Mouse (Mus musculus): Measurements from ENCODE around the gene Pwwp2b. TPM values are rescaled to one million over a fixed set of nuclear protein-coding genes. Genes with fewer than 3 reads are reported as not detected.

Pwwp2b gene
- polyA plus RNA-seq, 1 experiment from 2014 or later: 7.0 TPM

DNA sequence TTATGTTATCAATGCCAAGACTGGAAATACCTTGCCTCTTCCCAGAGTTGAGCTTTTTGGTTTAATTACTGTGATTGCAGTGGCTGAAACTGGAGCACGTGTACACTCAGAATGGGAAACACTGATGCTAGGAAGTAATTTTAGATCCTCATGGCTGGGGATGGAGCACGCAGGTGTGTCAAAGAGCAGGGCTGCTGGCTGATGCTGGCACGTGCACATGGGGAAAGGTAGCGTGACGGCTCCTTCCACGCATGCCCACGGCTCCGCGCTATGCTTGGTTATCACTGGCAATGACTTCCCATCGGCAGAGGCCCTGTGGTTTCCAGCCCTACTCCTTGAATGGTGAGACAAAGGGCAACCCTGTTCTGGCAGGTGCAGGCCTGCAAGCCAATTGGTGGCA lies 27.9 kb downstream of the Pwwp2b start:
- Histone ChIP-seq H3K36me3 (ENCODE audit: control insufficient read depth, insufficient read depth) (no peaks in the 10 kb centered on the region), H3K9ac (ENCODE audit: low read length) (no peak overlapping the region), H3K4me1 (ENCODE audit: control insufficient read depth, insufficient read depth, low read length) (peaks cover 37% of the 10 kb centered on the region), H3K9me3 (replicated peaks; ENCODE audit: control insufficient read depth, low read length) (no peaks in the 10 kb centered on the region), H3K4me3 (ENCODE audit: low read length) (no peak overlapping the region), H3K27ac (ENCODE audit: low read length) (no peak overlapping the region), H3K4me2 (ENCODE audit: low read depth, low read length) (no peak overlapping the region), H3K27me3 (ENCODE audit: control insufficient read depth, insufficient read depth, low read length) (no peaks in the 10 kb centered on the region)
- ATAC-seq (replicated peaks; ENCODE audit: extremely low read depth, insufficient read depth, low FRiP score): no peak
- WGBS: 86% methylated on average over 10 of the region's 10 CpGs

DNA sequence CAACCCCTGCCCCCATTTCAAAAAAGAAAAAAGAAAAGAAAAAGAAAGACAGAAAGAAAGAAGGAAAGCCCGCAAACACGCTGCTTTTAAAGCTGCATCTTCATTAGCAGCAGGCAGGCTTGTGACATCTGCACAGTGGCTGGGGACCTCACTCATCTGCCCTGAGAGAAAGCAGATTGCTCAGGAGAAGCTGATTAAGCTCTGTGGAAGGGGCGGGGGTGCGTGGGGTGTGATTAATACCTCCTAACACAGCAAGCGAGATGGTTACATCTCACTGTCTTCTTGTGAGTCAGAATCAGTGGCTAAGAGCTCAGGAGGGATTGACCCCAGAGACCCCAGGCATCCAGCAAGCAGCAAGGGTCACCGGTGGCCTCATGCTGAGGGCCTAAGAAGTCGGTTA lies 29.3 kb downstream of the Pwwp2b start:
- no peaks in the 10 kb centered on the region for H3K9me3 ChIP-seq (replicated peaks; ENCODE audit: control insufficient read depth, low read length)
- peaks cover 26% of the 10 kb centered on the region for H3K4me1 ChIP-seq (ENCODE audit: control insufficient read depth, insufficient read depth, low read length)
- no peak overlapping the region for H3K4me2 ChIP-seq (ENCODE audit: low read depth, low read length)
- ATAC-seq (replicated peaks; ENCODE audit: extremely low read depth, insufficient read depth, low FRiP score): no peak
- no peaks in the 10 kb centered on the region for H3K27me3 ChIP-seq (ENCODE audit: control insufficient read depth, insufficient read depth, low read length)
- H3K36me3 ChIP-seq (ENCODE audit: control insufficient read depth, insufficient read depth): no peaks in the 10 kb centered on the region
- no peak overlapping the region for H3K4me3 ChIP-seq (ENCODE audit: low read length)
- H3K27ac ChIP-seq (ENCODE audit: low read length): no peak overlapping the region
- H3K9ac ChIP-seq (ENCODE audit: low read length): no peak overlapping the region
- WGBS: 84% methylated on average over 7 of the region's 7 CpGs

- H3K36me3 ChIP-seq (ENCODE audit: control insufficient read depth, insufficient read depth): no peaks in the 10 kb centered on the region
Measured at GRCm38 (mm10) chr7:139279571-139279970, 31.3 kb downstream of the Pwwp2b start.

DNA sequence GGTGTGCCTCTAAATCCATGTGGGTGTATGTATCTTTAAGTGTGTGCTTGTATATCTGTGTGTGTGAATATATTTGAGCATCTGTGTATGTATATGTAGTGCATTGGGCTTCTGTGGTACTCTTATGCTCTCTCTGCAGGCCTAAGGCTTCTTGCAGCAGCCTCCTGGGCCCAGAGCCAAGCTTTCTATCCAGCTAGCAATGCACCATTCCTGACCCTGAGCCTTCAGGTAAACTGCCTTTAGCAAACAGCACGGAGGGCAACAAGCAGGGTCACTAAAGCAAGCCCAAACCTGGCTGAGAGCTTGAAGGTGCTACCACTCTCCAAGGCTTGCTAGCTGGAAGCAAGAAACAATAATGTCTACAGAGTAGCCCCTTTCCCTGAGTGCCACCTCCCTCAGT lies 31.8 kb downstream of the Pwwp2b start:
- Histone ChIP-seq H3K9ac (ENCODE audit: low read length) (no peak overlapping the region), H3K9me3 (replicated peaks; ENCODE audit: control insufficient read depth, low read length) (no peaks in the 10 kb centered on the region), H3K4me3 (ENCODE audit: low read length) (no peak overlapping the region), H3K27ac (ENCODE audit: low read length) (no peak overlapping the region), H3K36me3 (ENCODE audit: control insufficient read depth, insufficient read depth) (no peaks in the 10 kb centered on the region), H3K4me1 (ENCODE audit: control insufficient read depth, insufficient read depth, low read length) (peaks cover 11% of the 10 kb centered on the region), H3K27me3 (ENCODE audit: control insufficient read depth, insufficient read depth, low read length) (no peaks in the 10 kb centered on the region), H3K4me2 (ENCODE audit: low read depth, low read length) (no peak overlapping the region)
- WGBS: 71% methylated on average over 1 of the region's 1 CpGs
- ATAC-seq (replicated peaks; ENCODE audit: extremely low read depth, insufficient read depth, low FRiP score): no peak

More at GRCm38 (mm10) chr7:139279571-139279970, 31.3 kb downstream of the Pwwp2b start:
- ATAC-seq (replicated peaks; ENCODE audit: extremely low read depth, insufficient read depth, low FRiP score): no peak
- Histone ChIP-seq H3K4me2 (ENCODE audit: low read depth, low read length) (no peak overlapping the region), H3K4me3 (ENCODE audit: low read length) (no peak overlapping the region), H3K27me3 (ENCODE audit: control insufficient read depth, insufficient read depth, low read length) (no peaks in the 10 kb centered on the region), H3K27ac (ENCODE audit: low read length) (no peak overlapping the region), H3K4me1 (ENCODE audit: control insufficient read depth, insufficient read depth, low read length) (peaks cover 11% of the 10 kb centered on the region), H3K9ac (ENCODE audit: low read length) (no peak overlapping the region), H3K9me3 (replicated peaks; ENCODE audit: control insufficient read depth, low read length) (no peaks in the 10 kb centered on the region)
- 65% methylated on average over 5 of the region's 5 CpGs for WGBS

GRCm38 (mm10) chr7:139281195-139281594 lies 32.9 kb downstream of the Pwwp2b start:
- no peaks in the 10 kb centered on the region for H3K27me3 ChIP-seq (ENCODE audit: control insufficient read depth, insufficient read depth, low read length)
- no peaks in the 10 kb centered on the region for H3K9me3 ChIP-seq (replicated peaks; ENCODE audit: control insufficient read depth, low read length)
- no peak overlapping the region for H3K27ac ChIP-seq (ENCODE audit: low read length)
- no peaks in the 10 kb centered on the region for H3K36me3 ChIP-seq (ENCODE audit: control insufficient read depth, insufficient read depth)
- H3K4me2 ChIP-seq (ENCODE audit: low read depth, low read length): no peak overlapping the region
- 30% methylated on average over 2 of the region's 2 CpGs for WGBS
- no peak overlapping the region for H3K4me3 ChIP-seq (ENCODE audit: low read length)
- 0 out of 2 replicates have a peak, but pooled peaks have one; percentile 28 for ATAC-seq (replicated peaks; ENCODE audit: extremely low read depth, insufficient read depth, low FRiP score)
- peaks cover 6% of the 10 kb centered on the region; the same call in 1 of the 2 replicates for H3K4me1 ChIP-seq (ENCODE audit: control insufficient read depth, insufficient read depth, low read length)
- H3K9ac ChIP-seq (ENCODE audit: low read length): no peak overlapping the region

DNA sequence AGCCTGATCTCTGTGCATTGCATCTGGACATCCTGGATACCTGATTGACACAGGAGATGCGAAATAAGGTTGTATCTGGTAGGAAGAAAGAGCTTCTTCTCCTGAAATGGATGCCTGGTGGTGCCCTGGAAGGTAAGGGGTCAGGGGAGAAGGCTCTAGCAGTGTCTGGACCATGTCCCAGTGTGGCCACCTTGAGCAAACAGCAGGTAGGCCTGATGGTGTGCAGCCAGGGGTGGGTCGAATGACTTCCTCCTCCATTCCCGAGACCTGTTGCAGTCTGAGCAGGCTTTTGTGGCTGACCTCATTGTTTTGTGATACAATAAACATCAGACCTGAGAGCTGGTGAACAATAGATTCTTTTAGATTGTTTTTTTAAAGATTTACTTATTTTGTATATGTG lies 33.8 kb downstream of the Pwwp2b start:
- H3K27ac ChIP-seq (ENCODE audit: low read length): no peak overlapping the region
- H3K4me1 ChIP-seq (ENCODE audit: control insufficient read depth, insufficient read depth, low read length): peaks cover 6% of the 10 kb centered on the region; the same call in 1 of the 2 replicates
- H3K9ac ChIP-seq (ENCODE audit: low read length): no peak overlapping the region
- ATAC-seq (replicated peaks; ENCODE audit: extremely low read depth, insufficient read depth, low FRiP score): no peak
- no peaks in the 10 kb centered on the region for H3K27me3 ChIP-seq (ENCODE audit: control insufficient read depth, insufficient read depth, low read length)
- H3K4me3 ChIP-seq (ENCODE audit: low read length): no peak overlapping the region
- no peaks in the 10 kb centered on the region for H3K9me3 ChIP-seq (replicated peaks; ENCODE audit: control insufficient read depth, low read length)
- 78% methylated on average over 3 of the region's 3 CpGs for WGBS
- no peaks in the 10 kb centered on the region for H3K36me3 ChIP-seq (ENCODE audit: control insufficient read depth, insufficient read depth)
- H3K4me2 ChIP-seq (ENCODE audit: low read depth, low read length): no peak overlapping the region

DNA sequence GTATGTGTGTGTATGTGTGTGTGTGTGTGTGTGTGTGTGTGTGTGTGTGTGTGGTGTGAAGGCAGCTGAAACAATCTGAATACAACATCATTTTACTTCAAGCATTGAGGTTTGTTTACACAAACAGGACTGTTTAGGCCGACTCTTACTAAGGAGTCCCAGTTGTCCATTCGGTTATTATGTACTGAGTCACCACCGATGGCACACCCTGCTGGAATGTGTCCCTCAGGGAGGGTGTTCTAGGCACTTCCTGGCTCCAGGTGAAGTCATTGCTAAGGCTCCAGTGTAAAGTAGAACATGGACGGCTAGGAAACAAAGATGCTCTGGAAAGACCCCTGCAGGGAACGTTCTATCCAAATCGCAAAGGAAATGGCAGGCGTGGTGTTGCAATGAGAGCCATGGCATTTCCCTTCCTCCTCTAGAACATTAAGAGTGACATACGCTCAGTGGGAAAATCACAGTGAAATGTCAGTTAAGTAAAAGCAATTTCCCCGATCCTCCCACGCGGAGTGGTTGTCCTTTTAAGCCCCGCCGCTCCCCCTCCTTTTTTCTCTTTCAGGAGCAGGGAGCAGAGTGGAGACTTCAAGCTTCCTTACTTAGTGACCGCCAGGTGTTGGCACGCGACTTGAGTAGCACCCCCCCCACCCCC lies 37.1 kb downstream of the Pwwp2b start:
- Histone ChIP-seq H3K4me1 (ENCODE audit: control insufficient read depth, insufficient read depth, low read length) (peaks cover 6% of the 10 kb centered on the region; the same call in 1 of the 2 replicates), H3K9me3 (replicated peaks; ENCODE audit: control insufficient read depth, low read length) (no peaks in the 10 kb centered on the region), H3K4me3 (ENCODE audit: low read length) (no peak overlapping the region), H3K27me3 (ENCODE audit: control insufficient read depth, insufficient read depth, low read length) (no peaks in the 10 kb centered on the region), H3K36me3 (ENCODE audit: control insufficient read depth, insufficient read depth) (no peaks in the 10 kb centered on the region), H3K4me2 (ENCODE audit: low read depth, low read length) (no peak overlapping the region), H3K9ac (ENCODE audit: low read length) (no peak overlapping the region), H3K27ac (ENCODE audit: low read length) (no peak overlapping the region)
- 65% methylated on average over 16 of the region's 16 CpGs for WGBS
- ATAC-seq (replicated peaks; ENCODE audit: extremely low read depth, insufficient read depth, low FRiP score): no peak

GRCm38 (mm10) chr7:139288540-139288939 lies 40.3 kb downstream of the Pwwp2b start:
- Histone ChIP-seq H3K27ac (ENCODE audit: low read length) (no peak overlapping the region), H3K4me1 (ENCODE audit: control insufficient read depth, insufficient read depth, low read length) (no peaks in the 10 kb centered on the region), H3K9me3 (replicated peaks; ENCODE audit: control insufficient read depth, low read length) (no peaks in the 10 kb centered on the region), H3K4me2 (ENCODE audit: low read depth, low read length) (no peak overlapping the region), H3K27me3 (ENCODE audit: control insufficient read depth, insufficient read depth, low read length) (no peaks in the 10 kb centered on the region), H3K36me3 (ENCODE audit: control insufficient read depth, insufficient read depth) (no peaks in the 10 kb centered on the region), H3K9ac (ENCODE audit: low read length) (no peak overlapping the region), H3K4me3 (ENCODE audit: low read length) (no peak overlapping the region)
- 57% methylated on average over 7 of the region's 7 CpGs for WGBS
- ATAC-seq (replicated peaks; ENCODE audit: extremely low read depth, insufficient read depth, low FRiP score): no peak

GRCm38 (mm10) chr7:139293350-139293749 lies 45.1 kb downstream of the Pwwp2b start:
- WGBS: 54% methylated on average over 4 of the region's 4 CpGs
- Histone ChIP-seq H3K27me3 (ENCODE audit: control insufficient read depth, insufficient read depth, low read length) (no peaks in the 10 kb centered on the region), H3K36me3 (ENCODE audit: control insufficient read depth, insufficient read depth) (no peaks in the 10 kb centered on the region), H3K4me3 (ENCODE audit: low read length) (no peak overlapping the region), H3K9me3 (replicated peaks; ENCODE audit: control insufficient read depth, low read length) (no peaks in the 10 kb centered on the region), H3K9ac (ENCODE audit: low read length) (no peak overlapping the region), H3K27ac (ENCODE audit: low read length) (no peak overlapping the region), H3K4me2 (ENCODE audit: low read depth, low read length) (no peak overlapping the region), H3K4me1 (ENCODE audit: control insufficient read depth, insufficient read depth, low read length) (0 out of 2 replicates have a peak, but pooled peaks cover 2% of the 10 kb centered on the region)
- no peak for ATAC-seq (replicated peaks; ENCODE audit: extremely low read depth, insufficient read depth, low FRiP score)

All from heart, embryonic 16.5 days (tissue).